Mouse (Mus musculus): ENCODE measurements at regions not wholly inside any gene's neighbourhood (a gene's known extent, or its start where the extent isn't known, plus 50 kb on each side); places are given as distances from the start of the nearest gene placed in this dataset.

DNA sequence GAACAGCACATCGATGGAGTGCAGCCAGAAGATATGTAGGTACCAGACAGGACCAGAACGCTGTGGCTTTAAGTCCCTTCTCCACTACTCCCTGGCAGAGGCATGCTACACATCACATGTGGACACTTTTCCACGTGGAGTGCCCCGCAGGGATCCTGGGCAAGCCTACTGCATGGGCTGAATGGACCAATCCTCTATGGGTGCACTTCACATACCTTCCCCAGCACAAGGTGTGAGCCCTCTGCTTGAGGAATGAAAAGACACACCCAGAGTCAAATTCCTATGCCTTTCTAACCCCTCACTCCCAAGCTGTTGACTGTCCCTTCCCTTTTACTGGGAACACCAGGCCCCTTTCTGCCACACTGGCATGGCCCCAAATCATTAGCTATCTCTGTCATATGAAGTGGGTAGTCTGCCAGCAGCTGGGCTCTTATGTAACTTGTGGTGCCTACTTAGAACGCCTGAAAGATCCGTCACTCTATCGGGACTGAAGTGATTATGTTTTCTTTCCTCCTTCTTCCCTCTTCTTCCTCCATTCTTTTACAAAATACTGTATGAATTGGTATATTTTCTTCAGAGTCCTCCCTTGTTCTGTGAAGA is 191.9 kb upstream of the Msx2 start:
- TF ChIP-seq MAX (IDR thresholded peaks at IDR 0.05) (no peak), CTCF (IDR thresholded peaks at IDR 0.05; ENCODE audit: control insufficient read depth, insufficient read depth, insufficient read length) (no peak), MYOG (IDR thresholded peaks at IDR 0.05; ENCODE audit: control insufficient read depth, extremely low read depth, insufficient read length) (no peak), FOSL1 (IDR thresholded peaks at IDR 0.05; ENCODE audit: insufficient read depth, low read length, poor library complexity, severe bottlenecking) (no peak), CEBPB (IDR thresholded peaks at IDR 0.05; ENCODE audit: low read depth) (no peak), MYOD1 (IDR thresholded peaks at IDR 0.05; ENCODE audit: control insufficient read depth, insufficient read length, low read depth) (no peak)

Measured in C2C12 (cell line).